Mouse (Mus musculus) lung, embryonic 16.5 days (tissue): ENCODE results near the gene Slc39a13. TPM values are rescaled to one million over a fixed set of nuclear protein-coding genes. Genes with fewer than 3 reads are reported as not detected.
"Not testable (repeated sequence)": the region's sequence is repeated elsewhere in the genome, so short reads cannot be mapped to it uniquely, and the experiment has no call there.

Experiments used
- ATAC-seq: fragments of 200-750 bp; cut with Nextera tagmentation; 2 replicates; pipeline ENCODE4 v1.8.0; 2017; ENCODE audit warnings: low read depth, mild to moderate bottlenecking, moderate library complexity
- H3K27ac ChIP-seq: fragments of 300-500 bp; sonication (generic); 2 replicates; pipeline ENCODE4 v1.5.1; 2014; ENCODE audit warnings: mild to moderate bottlenecking, control low read depth, low read length
- H3K27me3 ChIP-seq: fragments of 300-500 bp; sonication (generic); 2 replicates; pipeline ENCODE4 v1.6.1; 2014; ENCODE audit warnings: low read depth, low read length, mixed read lengths; ENCODE audit not compliant: control insufficient read depth, insufficient read depth
- H3K36me3 ChIP-seq: fragments of 300-500 bp; sonication (generic); 2 replicates; pipeline ENCODE4 v1.6.1; 2014; ENCODE audit warnings: low read length; ENCODE audit not compliant: control insufficient read depth, insufficient read depth
- H3K4me1 ChIP-seq: fragments of 300-500 bp; sonication (generic); replicated peaks from 2 replicates; pipeline ENCODE4 v1.6.1; 2014; ENCODE audit warnings: low read length, mixed read lengths; ENCODE audit not compliant: control insufficient read depth, insufficient read depth
- H3K4me2 ChIP-seq: fragments of 300-500 bp; sonication (generic); 2 replicates; pipeline ENCODE4 v1.6.1; 2014; ENCODE audit warnings: low read depth, low read length, control low read depth
- H3K4me3 ChIP-seq: fragments of 300-500 bp; sonication (generic); 2 replicates; pipeline ENCODE4 v1.5.1; 2014; ENCODE audit warnings: mild to moderate bottlenecking, low read length, control low read depth
- H3K9ac ChIP-seq: fragments of 300-500 bp; sonication (generic); 2 replicates; pipeline ENCODE4 v1.6.1; 2014; ENCODE audit warnings: low read length, control low read depth
- H3K9me3 ChIP-seq: fragments of 300-500 bp; sonication (generic); 2 replicates; pipeline ENCODE4 v1.6.1; 2016; ENCODE audit warnings: low read length; ENCODE audit not compliant: control insufficient read depth
- WGBS: fragments of 180-500 bp; shearing (Covaris S2); extraction: QIAGEN DNeasy Blood & Tissue Kit; methylation state at CpG from one replicate; pipeline ENCODE4 v1.1.7; 2014; 5-methylcytosine and 5-hydroxymethylcytosine counted together
- polyA plus RNA-seq: library from polyadenylated mRNA; unstranded; fragments of >200 nt; fragmentation: Nextera tagmentation; extraction: Ambion mirVana; gene quantifications from 2 replicates; pipeline ENCODE4 v1.2.1, GENCODE M21; 2015

Gene Slc39a13
- polyA plus RNA-seq, 1 experiment from 2014 or later, result 44.4 TPM

- Histone ChIP-seq H3K9me3 (no peaks in the 10 kb centered on the region; the same call in 1 of the 2 replicates), H3K9ac (no peak overlapping the region), H3K36me3 (no peaks in the 10 kb centered on the region), H3K4me2 (no peak overlapping the region), H3K27me3 (no peaks in the 10 kb centered on the region), H3K27ac (no peak overlapping the region), H3K4me1 (no peaks in the 10 kb centered on the region), H3K4me3 (no peak overlapping the region)
- no peak for ATAC-seq
- 89% methylated on average over 1 of the region's 1 CpGs for WGBS
Observed at GRCm38 (mm10) chr2:91025081-91025516, 45.1 kb downstream of the Slc39a13 start.

- WGBS, result 96% methylated on average over 1 of the region's 1 CpGs
- Histone ChIP-seq H3K27me3 (no peaks in the 10 kb centered on the region), H3K27ac (no peak overlapping the region), H3K9me3 (no peaks in the 10 kb centered on the region; the same call in 1 of the 2 replicates), H3K36me3 (peaks cover 2% of the 10 kb centered on the region; the same call in 1 of the 2 replicates), H3K9ac (no peak overlapping the region), H3K4me3 (no peak overlapping the region), H3K4me1 (no peaks in the 10 kb centered on the region), H3K4me2 (no peak overlapping the region)
- no peak for ATAC-seq
Observed at GRCm38 (mm10) chr2:91023956-91024355, 46.3 kb downstream of the Slc39a13 start.

- H3K4me2 ChIP-seq, result no peak overlapping the region
Observed at GRCm38 (mm10) chr2:91023131-91023530, 47.1 kb downstream of the Slc39a13 start.

GRCm38 (mm10) chr2:91022266-91022665 is 48.0 kb downstream of the Slc39a13 start:
- not testable (repeated sequence) for H3K36me3 ChIP-seq, H3K4me1 ChIP-seq, H3K4me2 ChIP-seq, H3K27me3 ChIP-seq, H3K9ac ChIP-seq, H3K9me3 ChIP-seq, H3K27ac ChIP-seq, ATAC-seq, H3K4me3 ChIP-seq
- 96% methylated on average over 7 of the region's 7 CpGs for WGBS

More at GRCm38 (mm10) chr2:91023131-91023530, 47.1 kb downstream of the Slc39a13 start:
- Histone ChIP-seq H3K4me3 (no peak overlapping the region), H3K9me3 (no peaks in the 10 kb centered on the region; the same call in 1 of the 2 replicates), H3K27me3 (no peaks in the 10 kb centered on the region), H3K4me1 (no peaks in the 10 kb centered on the region), H3K27ac (no peak overlapping the region), H3K36me3 (peaks cover 2% of the 10 kb centered on the region; the same call in 1 of the 2 replicates), H3K9ac (no peak overlapping the region)
- ATAC-seq, result no peak
- WGBS, result 81% methylated on average over 2 of the region's 2 CpGs

- no peak for ATAC-seq
- H3K27ac ChIP-seq, result no peak overlapping the region
- no peak overlapping the region for H3K4me3 ChIP-seq
- 90% methylated on average over 3 of the region's 3 CpGs for WGBS
- H3K27me3 ChIP-seq, result no peaks in the 10 kb centered on the region
- no peaks in the 10 kb centered on the region; the same call in 1 of the 2 replicates for H3K9me3 ChIP-seq
- no peaks in the 10 kb centered on the region for H3K4me1 ChIP-seq
- no peak overlapping the region for H3K4me2 ChIP-seq
- H3K9ac ChIP-seq, result no peak overlapping the region
- peaks cover 15% of the 10 kb centered on the region for H3K36me3 ChIP-seq
Observed at GRCm38 (mm10) chr2:91019911-91020310, 50.3 kb downstream of the Slc39a13 start.

GRCm38 (mm10) chr2:91018061-91018788 is 52.0 kb downstream of the Slc39a13 start:
- Histone ChIP-seq H3K4me1 (no peaks in the 10 kb centered on the region), H3K36me3 (peaks cover 25% of the 10 kb centered on the region), H3K27me3 (no peaks in the 10 kb centered on the region), H3K4me2 (no peak overlapping the region), H3K27ac (no peak overlapping the region), H3K9ac (no peak overlapping the region), H3K4me3 (no peak overlapping the region), H3K9me3 (no peaks in the 10 kb centered on the region; the same call in 1 of the 2 replicates)
- WGBS, result 86% methylated on average over 8 of the region's 8 CpGs
- no peak for ATAC-seq

- no peak overlapping the region for H3K4me2 ChIP-seq
- no peak overlapping the region for H3K9ac ChIP-seq
- no peaks in the 10 kb centered on the region for H3K9me3 ChIP-seq
- H3K4me1 ChIP-seq, result no peaks in the 10 kb centered on the region
- 80% methylated on average over 4 of the region's 4 CpGs for WGBS
- no peak overlapping the region for H3K27ac ChIP-seq
- H3K36me3 ChIP-seq, result peaks cover 42% of the 10 kb centered on the region
- H3K27me3 ChIP-seq, result no peaks in the 10 kb centered on the region
- no peak overlapping the region for H3K4me3 ChIP-seq
- ATAC-seq, result no peak
Observed at GRCm38 (mm10) chr2:91015386-91015785, 54.8 kb downstream of the Slc39a13 start.

- Histone ChIP-seq H3K36me3 (peaks cover 48% of the 10 kb centered on the region), H3K4me2 (no peak overlapping the region), H3K4me1 (no peaks in the 10 kb centered on the region), H3K9me3 (no peaks in the 10 kb centered on the region), H3K4me3 (no peak overlapping the region), H3K27ac (no peak overlapping the region), H3K9ac (no peak overlapping the region), H3K27me3 (no peaks in the 10 kb centered on the region)
- ATAC-seq, result no peak
- WGBS, result 82% methylated on average over 2 of the region's 2 CpGs
Observed at GRCm38 (mm10) chr2:91013881-91014280, 56.3 kb downstream of the Slc39a13 start.
